Mouse (Mus musculus) layer of hippocampus, adult 8-10 months (tissue): ENCODE data around the gene Mxd1. TPM values are rescaled to one million over a fixed set of nuclear protein-coding genes. Genes with fewer than 3 reads are reported as not detected.

Experiments
- DNase-seq, 2 experiments: peaks; one replicate each; pipeline ENCODE4 v3.0.0; 2022; ENCODE audit warnings: low spot score in 2 of 2
- total RNA-seq, 4 experiments: library from RNA; stranded (reverse); gene quantifications; 2 replicates each; pipeline ENCODE4 v1.2.4; 2022

Gene Mxd1
- total RNA-seq, 4 experiments from 2014 or later = 18.2 to 20.7 (median 19.2) TPM

DNA sequence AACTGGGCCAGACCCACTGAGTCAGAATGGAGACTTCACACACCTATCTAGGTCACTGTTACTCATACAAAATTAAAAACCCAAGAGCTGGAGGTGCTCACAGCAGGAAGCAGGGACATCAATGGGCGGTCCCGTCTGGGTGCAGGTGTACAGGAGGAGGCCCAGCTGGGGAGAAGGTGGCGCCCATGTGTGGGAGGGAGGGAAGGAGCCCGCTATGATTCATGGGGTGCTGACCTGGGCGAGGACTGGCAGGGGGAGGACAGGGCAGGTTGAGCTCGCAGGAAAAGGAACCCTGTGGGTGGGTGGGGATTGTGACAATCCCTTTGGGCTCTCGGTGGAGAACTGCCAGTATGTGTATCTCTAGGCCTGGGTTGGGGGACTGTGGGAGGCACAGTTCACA is 63.7 kb downstream of the Mxd1 start:
- no peak for DNase-seq

DNA sequence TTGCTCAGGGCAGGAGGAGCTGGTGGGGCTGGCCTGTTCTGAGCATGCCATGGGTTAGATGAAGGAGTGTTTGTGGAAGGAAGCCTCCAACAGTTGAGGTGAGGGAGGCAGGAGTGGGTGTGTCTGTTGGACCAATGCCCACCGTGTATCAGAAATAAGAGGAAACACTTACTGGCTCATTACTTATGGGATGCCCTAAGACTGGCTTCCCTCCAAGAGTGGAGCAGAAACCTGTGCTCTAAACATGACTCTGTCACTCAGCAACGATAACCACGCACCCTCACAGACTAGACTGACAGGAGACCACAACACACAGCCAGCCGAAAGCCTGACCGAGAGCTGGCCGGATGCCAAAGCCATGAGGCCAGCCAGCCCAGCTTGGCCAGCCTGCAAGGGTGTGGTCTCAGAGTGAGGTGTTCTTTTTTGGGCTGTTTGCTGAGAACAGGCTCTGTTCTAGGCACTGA is 69.0 kb downstream of the Mxd1 start:
- DNase-seq = no peak

DNA sequence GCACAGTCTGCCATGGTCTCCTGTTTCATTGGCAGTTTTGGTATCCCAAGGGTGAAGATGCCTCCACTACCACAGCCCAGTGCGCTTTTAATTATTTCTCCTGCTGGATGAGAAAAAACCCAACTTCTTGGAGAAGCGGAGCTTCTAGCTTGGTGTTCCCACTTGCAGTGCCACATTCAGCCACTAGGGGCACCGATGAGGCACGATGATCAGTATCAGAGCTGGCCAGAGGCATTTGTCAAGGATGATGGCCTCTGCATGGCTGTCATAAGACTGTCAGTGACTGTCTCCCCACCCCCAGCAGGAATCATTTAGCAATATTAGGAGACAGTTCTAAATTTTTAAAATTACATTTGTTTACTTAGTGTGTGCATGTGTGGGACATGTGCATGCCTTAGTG is 69.8 kb downstream of the Mxd1 start:
- peak; percentile 62 to 89 for DNase-seq

DNA sequence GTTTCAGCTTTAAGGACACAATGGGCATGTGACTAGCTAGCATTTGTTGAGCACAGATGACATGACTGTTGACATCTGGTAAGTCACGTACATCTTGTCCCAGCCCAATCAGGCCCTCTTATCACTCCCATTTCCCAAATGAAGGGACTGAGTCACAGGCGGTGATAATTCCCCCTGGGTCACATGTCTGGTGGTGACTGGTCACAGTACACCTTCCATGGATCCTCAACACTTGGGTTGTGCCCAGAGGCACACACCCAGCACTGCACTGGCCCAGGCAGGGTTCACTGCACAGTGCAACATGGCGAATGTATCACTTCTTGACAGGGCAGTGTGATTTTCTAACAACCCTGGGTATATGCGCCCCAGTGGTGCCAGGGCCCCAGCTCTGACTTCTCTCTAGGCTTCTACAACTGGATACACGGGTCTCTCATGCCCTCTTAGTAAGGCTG is 70.2 kb downstream of the Mxd1 start:
- no peak for DNase-seq

Other genes with a start within 250 kb of the Mxd1 start
- 1 to 10 TPM in 2 of 4 experiments, not detected in 2; 1.1 to 1.9 TPM for gene Gm44790, start 242.5 kb downstream of the Mxd1 start, total RNA-seq
- gene C87436, start 230.8 kb downstream of the Mxd1 start, total RNA-seq = 10 to 100 TPM; 18.4 to 24.0 (median 19.7) TPM
- 100 to 1,000 TPM; 172 to 184 (median 178) TPM for gene Pcbp1, start 142.8 kb downstream of the Mxd1 start, total RNA-seq
- gene Asprv1, start 41.0 kb downstream of the Mxd1 start, total RNA-seq = 1 to 10 TPM in 3 of 4 experiments, under 1 TPM in 1; 0.80 to 2.1 (median 1.8) TPM
- 10 to 100 TPM; 49.8 to 62.4 (median 55.5) TPM for gene Snrnp27, start 15.4 kb upstream of the Mxd1 start, total RNA-seq
- 10 to 100 TPM; 30.3 to 35.5 (median 31.5) TPM for gene Gmcl1, start 64.2 kb upstream of the Mxd1 start, total RNA-seq
- gene Anxa4, start 124.4 kb upstream of the Mxd1 start, total RNA-seq = 10 to 100 TPM in 1 of 4 experiments, 1 to 10 TPM in 3; 6.2 to 19.2 (median 8.1) TPM
- 100 to 1,000 TPM; 392 to 484 (median 448) TPM for gene Aak1, start 180.4 kb upstream of the Mxd1 start, total RNA-seq